Mouse (Mus musculus): Measurements from ENCODE around the gene Fgd4. TPM values are rescaled to one million over a fixed set of nuclear protein-coding genes. Genes with fewer than 3 reads are reported as not detected.

Fgd4 gene
- polyA plus RNA-seq, 1 experiment = 0.11 TPM

- Histone ChIP-seq H3K79me2 (ENCODE audit: control insufficient read depth, insufficient read depth) (no peaks in the 10 kb centered on the region), H3K79me3 (ENCODE audit: low read depth) (no peaks in the 10 kb centered on the region), H3K4me3 (ENCODE audit: insufficient read depth, poor library complexity, severe bottlenecking) (no peak overlapping the region), H3K36me3 (ENCODE audit: control insufficient read depth, insufficient read depth) (no peaks in the 10 kb centered on the region), H3ac (ENCODE audit: control insufficient read depth, insufficient read length, low read depth) (no peak overlapping the region), H3K27me3 (ENCODE audit: control insufficient read depth, insufficient read depth, insufficient read length) (no peaks in the 10 kb centered on the region)
- TF ChIP-seq MYOD1 (IDR thresholded peaks at IDR 0.05; ENCODE audit: control insufficient read depth, insufficient read length, low read depth) (no peak), CEBPB (IDR thresholded peaks at IDR 0.05; ENCODE audit: low read depth) (no peak), USF1 (IDR thresholded peaks at IDR 0.05; ENCODE audit: low read depth) (no peak), MYOG (IDR thresholded peaks at IDR 0.05; ENCODE audit: control insufficient read depth, extremely low read depth, insufficient read length) (no peak), MAX (IDR thresholded peaks at IDR 0.05) (no peak), FOSL1 (IDR thresholded peaks at IDR 0.05; ENCODE audit: insufficient read depth, low read length, poor library complexity, severe bottlenecking) (no peak), CTCF (IDR thresholded peaks at IDR 0.05; ENCODE audit: control insufficient read depth, insufficient read depth, insufficient read length) (no peak)
Measured at GRCm38 (mm10) chr16:16559016-16559877, 41.1 kb downstream of the Fgd4 start.

GRCm38 (mm10) chr16:16557738-16558137 is 42.6 kb downstream of the Fgd4 start:
- Histone ChIP-seq H3K36me3 (ENCODE audit: control insufficient read depth, insufficient read depth) (no peaks in the 10 kb centered on the region), H3K4me3 (ENCODE audit: insufficient read depth, poor library complexity, severe bottlenecking) (no peak overlapping the region), H3K27me3 (ENCODE audit: control insufficient read depth, insufficient read depth, insufficient read length) (no peaks in the 10 kb centered on the region), H3ac (ENCODE audit: control insufficient read depth, insufficient read length, low read depth) (no peak overlapping the region), H3K79me3 (ENCODE audit: low read depth) (no peaks in the 10 kb centered on the region), H3K79me2 (ENCODE audit: control insufficient read depth, insufficient read depth) (no peaks in the 10 kb centered on the region)
- TF ChIP-seq MYOG (IDR thresholded peaks at IDR 0.05; ENCODE audit: control insufficient read depth, extremely low read depth, insufficient read length) = no peak
- TF ChIP-seq MAX (IDR thresholded peaks at IDR 0.05) = no peak
- TF ChIP-seq CEBPB (IDR thresholded peaks at IDR 0.05; ENCODE audit: low read depth) = no peak
- no peak for TF ChIP-seq CTCF (IDR thresholded peaks at IDR 0.05; ENCODE audit: control insufficient read depth, insufficient read depth, insufficient read length)
- TF ChIP-seq MYOD1 (IDR thresholded peaks at IDR 0.05; ENCODE audit: control insufficient read depth, insufficient read length, low read depth) = no peak

- Histone ChIP-seq H3K4me3 (ENCODE audit: insufficient read depth, poor library complexity, severe bottlenecking) (no peak overlapping the region), H3K27me3 (ENCODE audit: control insufficient read depth, insufficient read depth, insufficient read length) (no peaks in the 10 kb centered on the region), H3K36me3 (ENCODE audit: control insufficient read depth, insufficient read depth) (no peaks in the 10 kb centered on the region), H3K79me2 (ENCODE audit: control insufficient read depth, insufficient read depth) (no peaks in the 10 kb centered on the region), H3ac (ENCODE audit: control insufficient read depth, insufficient read length, low read depth) (no peak overlapping the region), H3K79me3 (ENCODE audit: low read depth) (no peaks in the 10 kb centered on the region)
- TF ChIP-seq MYOD1 (IDR thresholded peaks at IDR 0.05; ENCODE audit: control insufficient read depth, insufficient read length, low read depth) (no peak), USF1 (IDR thresholded peaks at IDR 0.05; ENCODE audit: low read depth) (no peak), CTCF (IDR thresholded peaks at IDR 0.05; ENCODE audit: control insufficient read depth, insufficient read depth, insufficient read length) (no peak), CEBPB (IDR thresholded peaks at IDR 0.05; ENCODE audit: low read depth) (no peak), MAX (IDR thresholded peaks at IDR 0.05) (no peak), MYOG (IDR thresholded peaks at IDR 0.05; ENCODE audit: control insufficient read depth, extremely low read depth, insufficient read length) (no peak), FOSL1 (IDR thresholded peaks at IDR 0.05; ENCODE audit: insufficient read depth, low read length, poor library complexity, severe bottlenecking) (no peak)
Measured at GRCm38 (mm10) chr16:16554098-16554497, 46.3 kb downstream of the Fgd4 start.

GRCm38 (mm10) chr16:16552197-16552596 is 48.2 kb downstream of the Fgd4 start:
- Histone ChIP-seq H3K36me3 (ENCODE audit: control insufficient read depth, insufficient read depth) (no peaks in the 10 kb centered on the region), H3ac (ENCODE audit: control insufficient read depth, insufficient read length, low read depth) (no peak overlapping the region), H3K79me2 (ENCODE audit: control insufficient read depth, insufficient read depth) (no peaks in the 10 kb centered on the region), H3K27me3 (ENCODE audit: control insufficient read depth, insufficient read depth, insufficient read length) (no peaks in the 10 kb centered on the region), H3K4me3 (ENCODE audit: insufficient read depth, poor library complexity, severe bottlenecking) (no peak overlapping the region), H3K79me3 (ENCODE audit: low read depth) (no peaks in the 10 kb centered on the region)
- TF ChIP-seq CTCF (IDR thresholded peaks at IDR 0.05; ENCODE audit: control insufficient read depth, insufficient read depth, insufficient read length) = no peak
- TF ChIP-seq USF1 (IDR thresholded peaks at IDR 0.05; ENCODE audit: low read depth) = no peak
- TF ChIP-seq CEBPB (IDR thresholded peaks at IDR 0.05; ENCODE audit: low read depth) = no peak
- TF ChIP-seq MAX (IDR thresholded peaks at IDR 0.05) = no peak
- TF ChIP-seq MYOD1 (IDR thresholded peaks at IDR 0.05; ENCODE audit: control insufficient read depth, insufficient read length, low read depth) = no peak
- TF ChIP-seq MYOG (IDR thresholded peaks at IDR 0.05; ENCODE audit: control insufficient read depth, extremely low read depth, insufficient read length) = no peak
- TF ChIP-seq FOSL1 (IDR thresholded peaks at IDR 0.05; ENCODE audit: insufficient read depth, low read length, poor library complexity, severe bottlenecking) = no peak

- Histone ChIP-seq H3K4me3 (ENCODE audit: insufficient read depth, poor library complexity, severe bottlenecking) (no peak overlapping the region), H3K79me3 (ENCODE audit: low read depth) (no peaks in the 10 kb centered on the region), H3K27me3 (ENCODE audit: control insufficient read depth, insufficient read depth, insufficient read length) (no peaks in the 10 kb centered on the region), H3ac (ENCODE audit: control insufficient read depth, insufficient read length, low read depth) (no peak overlapping the region), H3K79me2 (ENCODE audit: control insufficient read depth, insufficient read depth) (no peaks in the 10 kb centered on the region), H3K36me3 (ENCODE audit: control insufficient read depth, insufficient read depth) (no peaks in the 10 kb centered on the region)
- TF ChIP-seq USF1 (IDR thresholded peaks at IDR 0.05; ENCODE audit: low read depth) (no peak), CTCF (IDR thresholded peaks at IDR 0.05; ENCODE audit: control insufficient read depth, insufficient read depth, insufficient read length) (no peak), MYOD1 (IDR thresholded peaks at IDR 0.05; ENCODE audit: control insufficient read depth, insufficient read length, low read depth) (no peak), MAX (IDR thresholded peaks at IDR 0.05) (no peak), FOSL1 (IDR thresholded peaks at IDR 0.05; ENCODE audit: insufficient read depth, low read length, poor library complexity, severe bottlenecking) (no peak), CEBPB (IDR thresholded peaks at IDR 0.05; ENCODE audit: low read depth) (no peak), MYOG (IDR thresholded peaks at IDR 0.05; ENCODE audit: control insufficient read depth, extremely low read depth, insufficient read length) (no peak)
Measured at GRCm38 (mm10) chr16:16549105-16549504, 51.2 kb downstream of the Fgd4 start.

Measured in C2C12 (cell line).